Mouse (Mus musculus) forebrain, embryonic 16.5 days (tissue): ENCODE results near the gene Twnk. TPM values are rescaled to one million over a fixed set of nuclear protein-coding genes. Genes with fewer than 3 reads are reported as not detected.

Experiments used
- ATAC-seq: fragments of 200-750 bp; cut with Nextera tagmentation; 2 replicates; pipeline ENCODE4 v1.8.0; 2017; ENCODE audit warnings: mild to moderate bottlenecking, moderate library complexity
- H3K27ac ChIP-seq: fragments of 300-500 bp; sonication (generic); 2 replicates; pipeline ENCODE4 v1.5.1; 2014; ENCODE audit warnings: low read length, control low read depth
- H3K27me3 ChIP-seq: fragments of 300-500 bp; sonication (generic); replicated peaks from 2 replicates; pipeline ENCODE4 v1.6.1; 2014; ENCODE audit warnings: low read length; ENCODE audit not compliant: control insufficient read depth, insufficient read depth
- H3K36me3 ChIP-seq: fragments of 300-500 bp; sonication (generic); 2 replicates; pipeline ENCODE4 v1.6.1; 2014; ENCODE audit not compliant: control insufficient read depth, insufficient read depth
- H3K4me1 ChIP-seq: fragments of 300-500 bp; sonication (generic); replicated peaks from 2 replicates; pipeline ENCODE4 v1.6.1; 2014; ENCODE audit warnings: low read length; ENCODE audit not compliant: control insufficient read depth, insufficient read depth
- H3K4me2 ChIP-seq: fragments of 300-500 bp; sonication (generic); 2 replicates; pipeline ENCODE4 v1.6.1; 2014; ENCODE audit warnings: mild to moderate bottlenecking, low read length, control low read depth
- H3K4me3 ChIP-seq: fragments of 300-500 bp; sonication (generic); replicated peaks from 2 replicates; pipeline ENCODE4 v1.5.1; 2014; ENCODE audit warnings: mild to moderate bottlenecking, low read length, control low read depth
- H3K9ac ChIP-seq: fragments of 300-500 bp; sonication (generic); replicated peaks from 2 replicates; pipeline ENCODE4 v1.6.1; 2014; ENCODE audit warnings: low read depth, low read length, control low read depth
- H3K9me3 ChIP-seq: fragments of 300-500 bp; sonication (generic); 2 replicates; pipeline ENCODE4 v1.6.1; 2016; ENCODE audit warnings: low read length; ENCODE audit not compliant: control insufficient read depth
- whole genome bisulfite sequencing: fragments of 180-500 bp; shearing (Covaris S2); extraction: QIAGEN DNeasy Blood & Tissue Kit; methylation state at CpG from one replicate; pipeline ENCODE4 v1.1.7; 2014; 5-methylcytosine and 5-hydroxymethylcytosine counted together
- polyA plus RNA-seq: library from polyadenylated mRNA; unstranded; fragments of >200 nt; fragmentation: Nextera tagmentation; extraction: Ambion mirVana; gene quantifications from 2 replicates; pipeline ENCODE4 v1.2.1, GENCODE M21; 2015

Twnk gene
- polyA plus RNA-seq, 1 experiment from 2014 or later = 24.6 TPM

GRCm38 (mm10) chr19:45048644-45049365 is 43.3 kb downstream of the Twnk start:
- no peaks in the 10 kb centered on the region for H3K27me3 ChIP-seq
- no peak for ATAC-seq
- peak overlapping the region; percentile 49 for H3K9ac ChIP-seq
- 79% methylated on average over 12 of the region's 12 CpGs for WGBS
- H3K36me3 ChIP-seq = peaks cover 10% of the 10 kb centered on the region; the same call in 1 of the 2 replicates
- peak overlapping the region; percentile 44 for H3K4me3 ChIP-seq
- H3K27ac ChIP-seq = peak overlapping the region; percentile 87
- no peaks in the 10 kb centered on the region for H3K9me3 ChIP-seq
- H3K4me1 ChIP-seq = peaks cover 39% of the 10 kb centered on the region
- H3K4me2 ChIP-seq = peak overlapping the region; percentile 79

DNA sequence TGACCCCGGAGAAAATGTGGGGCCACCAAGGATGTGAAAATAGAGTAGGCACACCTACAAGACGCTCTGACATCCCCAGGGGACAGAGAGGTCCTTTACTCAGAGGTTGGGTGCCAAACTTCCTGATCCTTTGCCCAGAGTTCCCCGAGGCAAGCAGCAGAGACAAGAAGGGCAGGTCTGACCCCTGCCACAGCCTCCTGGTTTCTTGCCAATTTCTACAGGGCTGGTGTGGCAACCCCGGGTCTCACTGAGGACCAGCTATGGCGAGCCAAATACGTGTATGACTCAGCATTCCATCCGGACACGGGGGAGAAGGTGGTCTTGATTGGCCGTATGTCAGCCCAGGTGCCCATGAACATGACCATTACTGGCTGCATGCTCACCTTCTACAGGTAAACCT is 44.1 kb downstream of the Twnk start:
- no peak overlapping the region; the same call in 1 of the 2 replicates for H3K4me2 ChIP-seq
- ATAC-seq = no peak
- H3K4me1 ChIP-seq = peaks cover 39% of the 10 kb centered on the region
- no peaks in the 10 kb centered on the region for H3K27me3 ChIP-seq
- H3K4me3 ChIP-seq = no peak overlapping the region
- H3K9me3 ChIP-seq = no peaks in the 10 kb centered on the region
- no peak overlapping the region for H3K9ac ChIP-seq
- peaks cover 12% of the 10 kb centered on the region; the same call in 1 of the 2 replicates for H3K36me3 ChIP-seq
- whole genome bisulfite sequencing = 77% methylated on average over 9 of the region's 9 CpGs
- no peak overlapping the region for H3K27ac ChIP-seq

DNA sequence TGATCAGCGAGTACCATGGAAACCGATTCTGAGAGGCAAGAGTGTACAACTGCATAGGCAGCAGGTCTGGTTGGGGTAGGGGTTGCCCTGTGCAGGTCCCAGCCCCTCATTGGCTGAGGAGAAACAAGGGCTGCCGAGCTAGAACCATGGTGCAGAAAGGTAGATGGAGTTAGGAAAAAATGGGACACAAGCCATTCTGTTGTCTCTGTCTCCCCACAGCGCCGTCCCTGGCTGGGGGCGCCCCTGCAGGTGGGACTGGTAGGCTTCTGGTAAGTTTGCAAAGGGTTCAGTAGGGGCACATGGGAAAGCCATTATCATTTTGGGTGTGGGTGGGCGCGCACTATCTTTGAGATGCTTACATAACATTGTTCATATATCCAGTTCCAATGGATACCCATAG is 48.0 kb downstream of the Twnk start:
- WGBS = 88% methylated on average over 8 of the region's 8 CpGs
- ATAC-seq = no peak
- Histone ChIP-seq H3K4me3 (no peak overlapping the region), H3K27me3 (no peaks in the 10 kb centered on the region), H3K27ac (no peak overlapping the region), H3K4me2 (no peak overlapping the region), H3K4me1 (peaks cover 33% of the 10 kb centered on the region), H3K9ac (no peak overlapping the region), H3K36me3 (peaks cover 15% of the 10 kb centered on the region; the same call in 1 of the 2 replicates), H3K9me3 (no peaks in the 10 kb centered on the region)

- WGBS = 88% methylated on average over 6 of the region's 6 CpGs
- Histone ChIP-seq H3K9me3 (no peaks in the 10 kb centered on the region), H3K4me1 (peaks cover 24% of the 10 kb centered on the region), H3K27me3 (no peaks in the 10 kb centered on the region), H3K27ac (no peak overlapping the region), H3K36me3 (peaks cover 15% of the 10 kb centered on the region; the same call in 1 of the 2 replicates), H3K9ac (no peak overlapping the region), H3K4me2 (no peak overlapping the region), H3K4me3 (no peak overlapping the region)
- ATAC-seq = no peak
These were observed 49.6 kb downstream of the Twnk start for GRCm38 (mm10) chr19:45054892-45055690.

DNA sequence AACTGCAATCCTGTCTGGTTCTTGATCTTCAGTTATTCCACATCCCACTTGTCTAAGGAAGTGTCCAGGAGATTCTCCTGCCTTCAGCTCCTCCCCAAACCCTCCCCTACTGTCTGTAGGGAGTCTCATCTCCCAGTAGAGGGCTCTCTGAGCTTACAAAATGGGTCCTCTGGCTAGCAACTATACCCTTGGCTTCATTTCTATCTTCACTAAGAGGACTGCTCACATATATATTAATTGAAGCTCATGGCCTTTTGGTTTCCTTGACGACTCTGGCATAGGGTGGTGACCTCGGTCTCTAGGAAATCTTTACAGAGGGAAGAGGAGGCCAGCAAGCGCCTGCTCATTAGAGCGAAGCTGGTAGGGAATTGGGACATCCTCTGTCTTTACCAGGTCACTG is 50.9 kb downstream of the Twnk start:
- WGBS = 42% methylated on average over 4 of the region's 4 CpGs
- H3K9me3 ChIP-seq = no peaks in the 10 kb centered on the region

GRCm38 (mm10) chr19:45056908-45057698 is 51.6 kb downstream of the Twnk start:
- Histone ChIP-seq H3K27me3 (no peaks in the 10 kb centered on the region), H3K4me2 (peak overlapping the region; percentile 65), H3K36me3 (peaks cover 8% of the 10 kb centered on the region; the same call in 1 of the 2 replicates), H3K4me1 (peaks cover 18% of the 10 kb centered on the region), H3K4me3 (peak overlapping the region; percentile 67), H3K9ac (peak overlapping the region; percentile 84; the same call in 1 of the 2 replicates), H3K27ac (peak overlapping the region; percentile 95), H3K9me3 (no peaks in the 10 kb centered on the region)
- WGBS = 83% methylated on average over 7 of the region's 7 CpGs
- ATAC-seq = no peak

More for the DNA sequence above, 50.9 kb downstream of the Twnk start:
- Histone ChIP-seq H3K27ac (no peak overlapping the region), H3K9ac (no peak overlapping the region), H3K4me3 (no peak overlapping the region), H3K4me1 (peaks cover 18% of the 10 kb centered on the region), H3K36me3 (peaks cover 10% of the 10 kb centered on the region; the same call in 1 of the 2 replicates), H3K27me3 (no peaks in the 10 kb centered on the region), H3K4me2 (no peak overlapping the region)
- no peak for ATAC-seq

- 0 out of 2 replicates have a peak, but pooled peaks cover 5% of the 10 kb centered on the region for H3K36me3 ChIP-seq
- H3K4me3 ChIP-seq = peak overlapping the region; percentile 67
- no peak for ATAC-seq
- H3K4me1 ChIP-seq = peaks cover 18% of the 10 kb centered on the region
- H3K27me3 ChIP-seq = no peaks in the 10 kb centered on the region
- peak overlapping the region; percentile 84 for H3K9ac ChIP-seq
- peak overlapping the region; percentile 95 for H3K27ac ChIP-seq
- 47% methylated on average over 7 of the region's 7 CpGs for WGBS
- peak overlapping the region; percentile 65 for H3K4me2 ChIP-seq
- H3K9me3 ChIP-seq = no peaks in the 10 kb centered on the region
These were observed 52.3 kb downstream of the Twnk start for GRCm38 (mm10) chr19:45057724-45058112.

- Histone ChIP-seq H3K9me3 (no peaks in the 10 kb centered on the region), H3K9ac (peak overlapping the region; percentile 84), H3K27ac (peak overlapping the region; percentile 95), H3K4me3 (peak overlapping the region; percentile 67), H3K4me1 (peaks cover 18% of the 10 kb centered on the region), H3K36me3 (0 out of 2 replicates have a peak, but pooled peaks cover 5% of the 10 kb centered on the region), H3K4me2 (peak overlapping the region; percentile 65), H3K27me3 (no peaks in the 10 kb centered on the region)
- peak; percentile 91 for ATAC-seq
- under 1% methylated on average over 34 of the region's 34 CpGs for WGBS
These were observed 52.8 kb downstream of the Twnk start for GRCm38 (mm10) chr19:45058113-45058839.
